Mouse (Mus musculus) liver, embryonic 14.5 days (tissue): ENCODE results near the gene Il34. TPM values are rescaled to one million over a fixed set of nuclear protein-coding genes. Genes with fewer than 3 reads are reported as not detected.

Source experiments
- ATAC-seq: fragments of 200-750 bp; cut with Nextera tagmentation; 2 replicates; pipeline ENCODE4 v1.8.0; 2017; ENCODE audit warnings: moderate number of reproducible peaks, mild to moderate bottlenecking, moderate library complexity; ENCODE audit not compliant: insufficient read depth
- DNase-seq, 3 experiments: peaks; one replicate each; pipeline ENCODE4 v3.0.0-alpha.2; 2012 to 2013; ENCODE audit warnings: low read depth in 3 of 3, low spot score in 3 of 3
- H3K27ac ChIP-seq: fragments of 300-500 bp; sonication (generic); 2 replicates; pipeline ENCODE4 v1.5.1; 2014; ENCODE audit warnings: moderate library complexity, mild to moderate bottlenecking, control low read depth, inconsistent platforms
- H3K27me3 ChIP-seq: fragments of 300-500 bp; sonication (generic); 2 replicates; pipeline ENCODE4 v1.6.1; 2014; ENCODE audit warnings: mild to moderate bottlenecking, low read length, moderate library complexity; ENCODE audit not compliant: control insufficient read depth, insufficient read depth
- H3K36me3 ChIP-seq: fragments of 300-500 bp; sonication (generic); replicated peaks from 2 replicates; pipeline ENCODE4 v1.6.1; 2014; ENCODE audit warnings: low read depth; ENCODE audit not compliant: control insufficient read depth, insufficient read depth
- H3K4me1 ChIP-seq, 2 experiments: fragments of 200-500 bp in 1 of 2; fragments of 300-500 bp in 1 of 2; sonication (generic) in 1 of 2; replicated peaks; 2 replicates each; pipeline ENCODE4 v1.6.1; 2012 to 2014; ENCODE audit warnings: antibody characterized with exemption in 1 of 2, inconsistent platforms in 1 of 2, low read length in 1 of 2; ENCODE audit not compliant: control insufficient read depth in 2 of 2, insufficient read depth in 2 of 2
- H3K4me2 ChIP-seq: fragments of 300-500 bp; sonication (generic); 2 replicates; pipeline ENCODE4 v1.6.1; 2014; ENCODE audit warnings: low read depth, mild to moderate bottlenecking, control low read depth, moderate library complexity
- H3K4me3 ChIP-seq, 2 experiments: fragments of 200-500 bp in 1 of 2; fragments of 300-500 bp in 1 of 2; sonication (generic) in 1 of 2; 2 replicates each; pipeline ENCODE4 v1.5.1; 2012 to 2014; ENCODE audit warnings: low read depth in 2 of 2, low read length in 2 of 2, mild to moderate bottlenecking in 2 of 2, control low read depth in 1 of 2, inconsistent platforms in 1 of 2, moderate library complexity in 1 of 2; ENCODE audit not compliant: insufficient read depth in 1 of 2
- H3K9ac ChIP-seq: fragments of 300-500 bp; sonication (generic); replicated peaks from 2 replicates; pipeline ENCODE4 v1.6.1; 2014; ENCODE audit warnings: mild to moderate bottlenecking, control low read depth, moderate library complexity
- H3K9me3 ChIP-seq: fragments of 300-500 bp; sonication (generic); 2 replicates; pipeline ENCODE4 v1.6.1; 2016; ENCODE audit warnings: low read length, mixed read lengths; ENCODE audit not compliant: control insufficient read depth
- CTCF ChIP-seq: IDR thresholded peaks from 2 replicates; pipeline ENCODE4 v1.5.1; 2016; ENCODE audit warnings: antibody characterized with exemption, low read depth, control low read depth
- EP300 ChIP-seq: IDR thresholded peaks from 2 replicates; pipeline ENCODE4 v1.6.1; 2016; ENCODE audit warnings: antibody characterized with exemption, low read depth
- WGBS: fragments of 180-500 bp; shearing (Covaris S2); extraction: QIAGEN DNeasy Blood & Tissue Kit; methylation state at CpG from one replicate; pipeline ENCODE4 v1.1.7; 2014; ENCODE audit not compliant: insufficient replicate concordance; 5-methylcytosine and 5-hydroxymethylcytosine counted together
- polyA plus RNA-seq, 2 experiments: library from polyadenylated mRNA; depleted of rRNA in 1 of 2; stranded (reverse) in 1 of 2; unstranded in 1 of 2; fragments of >200 nt; fragmentation: Nextera tagmentation in 1 of 2; extraction: Ambion mirVana in 1 of 2; gene quantifications; 2 replicates each; pipeline versions ENCODE4 v1.2.1 to v1.2.3; 2012 to 2014

Gene Il34
- polyA plus RNA-seq, 2 experiments: not detected

- TF ChIP-seq EP300: no peak
- TF ChIP-seq CTCF: no peak
- WGBS: 47% methylated on average over 14 of the region's 14 CpGs
- Histone ChIP-seq H3K36me3 (0 out of 2 replicates have a peak, but pooled peaks cover 2% of the 10 kb centered on the region), H3K4me3 (no peak overlapping the region), H3K9ac (no peak overlapping the region), H3K9me3 (no peaks in the 10 kb centered on the region), H3K27ac (no peak overlapping the region), H3K27me3 (no peaks in the 10 kb centered on the region), H3K4me2 (no peak overlapping the region), H3K4me1 (no peaks in the 10 kb centered on the region)
- peak; percentile 35 for ATAC-seq
- DNase-seq: no peak
These were observed 100.1 kb downstream of the Il34 start for GRCm38 (mm10) chr8:110705391-110706287.

- H3K27ac ChIP-seq: no peak overlapping the region
These were observed 101.6 kb downstream of the Il34 start for GRCm38 (mm10) chr8:110704103-110704502.

GRCm38 (mm10) chr8:110703460-110704061 is 102.2 kb downstream of the Il34 start:
- WGBS: 64% methylated on average over 9 of the region's 9 CpGs
- no peak for TF ChIP-seq EP300
- TF ChIP-seq CTCF: no peak
- Histone ChIP-seq H3K4me1 (no peaks in the 10 kb centered on the region), H3K4me2 (no peak overlapping the region), H3K36me3 (no peaks in the 10 kb centered on the region), H3K4me3 (no peak overlapping the region), H3K9ac (no peak overlapping the region), H3K9me3 (no peaks in the 10 kb centered on the region), H3K27ac (no peak overlapping the region), H3K27me3 (no peaks in the 10 kb centered on the region)
- DNase-seq: no peak
- ATAC-seq: no peak

More at GRCm38 (mm10) chr8:110704103-110704502, 101.6 kb downstream of the Il34 start:
- H3K4me3 ChIP-seq: no peak overlapping the region
- DNase-seq: no peak
- H3K9ac ChIP-seq: no peak overlapping the region
- no peaks in the 10 kb centered on the region for H3K4me1 ChIP-seq
- WGBS: 81% methylated on average over 3 of the region's 3 CpGs
- no peak for ATAC-seq
- no peaks in the 10 kb centered on the region for H3K27me3 ChIP-seq
- no peak overlapping the region for H3K4me2 ChIP-seq
- no peaks in the 10 kb centered on the region for H3K9me3 ChIP-seq
- TF ChIP-seq EP300 (no peak), CTCF (no peak)
- H3K36me3 ChIP-seq: no peaks in the 10 kb centered on the region

- no peaks in the 10 kb centered on the region for H3K4me1 ChIP-seq
- DNase-seq (no peak), ATAC-seq (no peak)
- TF ChIP-seq CTCF (no peak), EP300 (no peak)
- no peaks in the 10 kb centered on the region for H3K36me3 ChIP-seq
- no peak overlapping the region for H3K9ac ChIP-seq
- WGBS: 76% methylated on average over 9 of the region's 9 CpGs
- no peaks in the 10 kb centered on the region for H3K27me3 ChIP-seq
- no peak overlapping the region for H3K4me3 ChIP-seq
- no peak overlapping the region for H3K4me2 ChIP-seq
- H3K27ac ChIP-seq: no peak overlapping the region
- H3K9me3 ChIP-seq: no peaks in the 10 kb centered on the region
These were observed 102.9 kb downstream of the Il34 start for GRCm38 (mm10) chr8:110702636-110703459.

- TF ChIP-seq EP300 (no peak), CTCF (no peak)
- no peak for DNase-seq
- Histone ChIP-seq H3K9me3 (no peaks in the 10 kb centered on the region), H3K4me2 (no peak overlapping the region), H3K36me3 (no peaks in the 10 kb centered on the region), H3K27ac (no peak overlapping the region), H3K4me3 (no peak overlapping the region), H3K27me3 (no peaks in the 10 kb centered on the region), H3K9ac (no peak overlapping the region), H3K4me1 (no peaks in the 10 kb centered on the region)
- 76% methylated on average over 2 of the region's 2 CpGs for WGBS
- no peak for ATAC-seq
These were observed 105.2 kb downstream of the Il34 start for GRCm38 (mm10) chr8:110700561-110700960.
